Mouse (Mus musculus): Measurements from ENCODE around the gene Zfp410.

DNA sequence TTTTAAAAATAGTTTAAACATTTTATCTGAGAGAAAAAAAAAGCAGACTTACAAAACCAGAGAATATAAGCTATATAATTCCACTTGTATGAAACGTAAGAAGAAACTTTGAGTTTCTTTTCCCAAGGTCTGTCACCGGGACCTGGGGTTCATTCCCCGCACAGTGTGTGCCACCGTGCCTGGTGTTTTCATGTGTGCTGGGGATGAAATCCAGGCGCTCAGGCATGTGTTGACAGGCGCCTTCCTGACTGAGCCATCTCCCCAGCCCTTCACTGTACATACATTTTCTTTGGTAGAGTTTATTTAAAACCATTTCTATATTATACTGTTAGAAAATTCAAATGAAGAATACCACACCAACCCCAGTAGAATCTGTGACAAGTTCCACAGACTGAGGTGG is 73.7 kb downstream of the Zfp410 start:
- TF ChIP-seq CTCF (IDR thresholded peaks at IDR 0.05; ENCODE audit: low read depth) (no peak), EP300 (optimal IDR thresholded peaks at IDR 0.05) (no peak)
